Mouse (Mus musculus) cerebellum, adult 8-10 months (tissue): ENCODE measurements around the gene Ikbke.
"Not testable (repeated sequence)": the region's sequence is repeated elsewhere in the genome, so short reads cannot be mapped to it uniquely, and the experiment has no call there.

Source experiments
- DNase-seq: peaks from one replicate; pipeline ENCODE4 v3.0.0; 2022

The Ikbke gene

GRCm38 (mm10) chr1:131279456-131279776, at the start of gene Ikbke:
TSS of gene Ikbke (minus strand) at chr1:131279606.
- DNase-seq, result no peak

DNA sequence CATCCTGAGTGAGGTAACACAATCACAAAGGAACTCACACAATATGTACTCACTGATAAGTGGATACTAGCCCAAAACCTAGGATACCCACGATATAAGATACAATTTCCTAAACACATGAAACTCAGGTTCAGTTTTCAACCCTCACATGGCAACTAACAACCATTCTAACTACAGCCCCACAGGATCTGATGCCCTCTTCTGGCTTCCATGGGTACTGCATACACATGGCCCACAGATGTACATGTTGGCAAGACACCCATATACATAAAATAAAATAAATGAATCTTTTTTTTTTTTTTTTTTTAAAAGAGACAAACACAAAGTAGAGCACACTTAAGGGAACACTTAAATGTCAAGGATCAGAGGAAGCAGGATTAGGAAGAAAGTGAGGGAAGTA, 49.7 kb upstream of the Ikbke start:
- not testable (repeated sequence) for DNase-seq

DNA sequence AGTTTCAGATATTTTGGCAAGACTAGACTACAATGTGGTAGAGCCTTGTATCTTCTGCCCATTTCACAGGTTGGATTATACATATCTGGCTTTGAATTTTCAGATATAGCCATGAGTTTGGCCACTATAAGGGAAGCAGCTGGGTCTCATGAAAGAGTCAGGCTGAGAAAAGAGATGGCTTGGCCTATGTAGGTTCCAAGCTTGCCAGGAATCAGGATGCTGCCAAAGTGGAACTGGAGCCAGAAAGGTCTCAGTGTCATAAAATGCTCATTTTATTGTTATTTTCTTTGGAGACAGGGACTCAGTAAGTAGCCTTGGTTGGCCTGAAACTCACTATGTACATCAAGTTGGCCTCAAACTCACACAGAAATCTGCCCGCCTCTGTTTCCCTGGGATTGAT, 47.8 kb upstream of the Ikbke start:
- DNase-seq, result peak; percentile 55

- DNase-seq, result no peak
Measured at GRCm38 (mm10) chr1:131324816-131325463, 45.5 kb upstream of the Ikbke start.

DNA sequence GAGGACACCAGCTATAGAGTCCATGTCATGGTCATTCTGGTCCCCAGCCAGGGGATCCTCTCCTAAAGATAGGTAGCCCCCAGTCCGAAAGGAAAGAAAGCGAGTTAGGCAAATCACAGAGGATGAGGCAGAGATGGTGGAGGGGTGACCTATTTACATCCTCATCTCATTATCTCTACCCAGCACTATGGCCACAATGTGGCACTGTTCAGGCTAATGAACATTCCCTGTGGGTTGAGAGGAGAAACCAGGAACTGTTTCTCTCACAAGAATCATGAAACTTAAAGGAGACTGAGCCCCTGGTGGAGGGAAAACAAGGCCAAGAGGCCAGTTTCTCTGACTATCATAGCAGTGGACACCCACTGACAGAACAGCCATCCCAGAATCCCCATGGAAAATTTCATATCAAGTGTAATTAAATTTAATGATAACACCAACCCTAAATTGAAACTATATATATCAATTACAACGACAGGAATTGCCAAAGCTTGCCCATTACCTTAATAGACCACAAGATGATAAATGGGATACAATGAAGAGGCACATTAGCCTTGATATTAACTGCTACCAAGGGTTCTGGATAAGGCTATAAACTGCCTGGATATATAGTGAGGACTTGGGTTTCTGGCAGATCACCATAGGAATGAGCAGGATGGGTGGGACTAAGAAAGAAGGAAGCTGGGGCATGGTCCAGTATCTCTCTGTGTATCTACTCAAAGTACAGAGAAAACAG, 40.4 kb upstream of the Ikbke start:
- no peak for DNase-seq

DNA sequence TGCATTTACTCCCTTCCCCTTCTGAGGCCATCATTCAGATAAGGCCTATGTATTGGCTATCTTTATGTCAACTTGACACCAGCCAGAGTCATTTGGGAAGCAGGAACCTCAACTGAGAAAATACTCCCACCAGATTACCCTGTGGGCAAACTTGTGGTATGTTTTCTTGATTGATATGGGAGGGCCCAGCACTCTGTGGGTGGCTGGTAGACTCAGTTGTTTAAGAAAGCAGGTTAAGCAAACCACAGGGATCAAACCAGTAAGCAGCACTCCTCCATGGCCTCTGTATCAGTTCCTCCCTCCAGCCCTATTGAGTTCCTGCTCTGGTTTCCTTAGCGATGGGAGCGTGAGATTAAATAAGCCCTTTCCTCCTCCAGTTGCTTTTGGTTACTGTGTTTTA, 39.0 kb upstream of the Ikbke start:
- no peak for DNase-seq

- DNase-seq, result no peak
Measured at GRCm38 (mm10) chr1:131317625-131318024, 38.2 kb upstream of the Ikbke start.

GRCm38 (mm10) chr1:131311284-131311683, 31.9 kb upstream of the Ikbke start:
- peak; percentile 27 for DNase-seq

GRCm38 (mm10) chr1:131310237-131310818, 30.9 kb upstream of the Ikbke start:
- peak; percentile 95 for DNase-seq

- DNase-seq, result no peak
Measured at GRCm38 (mm10) chr1:131300750-131301149, 21.3 kb upstream of the Ikbke start.

DNA sequence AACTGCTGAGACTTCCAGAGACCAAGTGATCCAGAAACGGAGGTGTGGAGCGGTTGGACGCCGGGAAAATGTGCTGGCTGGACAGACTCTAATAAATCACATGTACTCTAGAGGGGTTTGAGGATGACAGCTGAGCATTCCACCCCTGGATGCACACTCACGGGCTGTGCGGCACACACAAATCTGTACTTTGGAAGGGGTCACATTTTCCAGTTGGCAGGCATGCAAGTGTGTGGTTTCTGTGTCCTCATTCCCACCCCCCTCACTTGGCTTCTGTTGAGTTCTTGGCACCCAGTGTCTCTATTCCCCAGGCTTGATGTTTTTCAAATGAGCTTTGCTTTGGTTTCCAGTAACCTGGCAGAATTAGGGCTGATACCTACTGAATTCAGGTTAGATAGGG, 20.4 kb upstream of the Ikbke start:
- DNase-seq, result no peak

DNA sequence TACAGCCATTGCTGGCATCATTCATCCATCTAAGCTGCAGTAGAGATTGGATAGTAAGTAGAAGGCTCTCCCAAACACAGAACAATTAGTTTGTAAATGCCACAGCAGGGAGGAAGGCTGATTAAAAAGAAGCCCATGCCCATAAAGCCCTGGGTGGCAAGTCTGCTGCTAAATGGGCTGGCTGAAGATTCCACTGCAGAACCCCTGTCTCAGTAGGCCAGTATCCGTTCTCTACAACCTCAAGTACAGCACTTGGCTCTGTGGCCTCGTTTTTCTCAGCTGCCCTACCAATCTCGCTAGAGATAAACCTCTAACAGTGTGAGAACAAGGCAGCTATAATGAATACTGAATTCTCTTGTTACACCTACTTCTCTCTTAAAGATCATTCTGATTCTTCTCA, 19.8 kb upstream of the Ikbke start:
- no peak for DNase-seq

- DNase-seq, result no peak
Measured at GRCm38 (mm10) chr1:131298171-131298570, 18.8 kb upstream of the Ikbke start.

- DNase-seq, result no peak
Measured at GRCm38 (mm10) chr1:131296726-131297125, 17.3 kb upstream of the Ikbke start.

DNA sequence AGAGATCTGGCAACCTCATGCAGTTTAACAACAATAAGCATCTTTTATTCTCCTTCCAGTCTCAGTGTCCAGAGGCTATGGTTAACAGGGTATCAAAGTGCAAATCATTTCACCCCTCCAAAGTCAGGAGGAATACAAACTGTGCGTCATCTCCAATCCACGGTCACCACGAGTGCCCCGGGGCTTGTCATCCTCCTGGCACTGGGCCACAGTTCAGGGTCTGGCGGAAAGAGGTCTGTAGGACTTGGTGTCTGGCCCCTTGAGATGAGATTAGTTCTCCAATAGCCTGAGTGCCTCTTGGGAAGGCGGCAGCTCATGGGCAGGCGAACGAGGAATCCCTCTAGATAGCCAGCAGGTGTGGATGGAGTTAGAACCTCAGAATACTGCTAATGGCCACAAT, 15.8 kb upstream of the Ikbke start:
- DNase-seq, result no peak

GRCm38 (mm10) chr1:131293922-131294250, 14.5 kb upstream of the Ikbke start:
- no peak for DNase-seq

GRCm38 (mm10) chr1:131293221-131293921, 14.0 kb upstream of the Ikbke start:
- DNase-seq, result no peak

DNA sequence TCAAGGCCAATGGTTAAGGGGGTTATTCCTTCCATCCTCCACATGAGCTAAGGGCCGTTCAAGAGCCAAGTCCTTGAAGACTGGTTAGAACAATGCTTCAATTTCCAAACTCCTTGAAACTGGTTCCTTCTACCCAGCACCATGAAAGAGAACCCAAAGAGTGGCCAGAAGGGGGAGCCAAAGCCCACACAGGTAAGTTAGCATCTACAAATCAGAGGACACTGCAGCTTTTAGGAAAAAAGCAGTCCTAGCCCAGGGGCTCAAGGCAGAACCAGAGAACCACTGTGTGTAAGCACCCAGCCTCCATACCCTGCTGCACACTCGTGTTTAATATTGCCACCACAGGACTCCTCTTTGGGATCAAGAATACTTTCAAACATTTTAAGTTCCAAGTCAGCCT, 11.2 kb upstream of the Ikbke start:
- DNase-seq, result peak; percentile 82

- DNase-seq, result no peak
Measured at GRCm38 (mm10) chr1:131288938-131289337, 9.5 kb upstream of the Ikbke start.

DNA sequence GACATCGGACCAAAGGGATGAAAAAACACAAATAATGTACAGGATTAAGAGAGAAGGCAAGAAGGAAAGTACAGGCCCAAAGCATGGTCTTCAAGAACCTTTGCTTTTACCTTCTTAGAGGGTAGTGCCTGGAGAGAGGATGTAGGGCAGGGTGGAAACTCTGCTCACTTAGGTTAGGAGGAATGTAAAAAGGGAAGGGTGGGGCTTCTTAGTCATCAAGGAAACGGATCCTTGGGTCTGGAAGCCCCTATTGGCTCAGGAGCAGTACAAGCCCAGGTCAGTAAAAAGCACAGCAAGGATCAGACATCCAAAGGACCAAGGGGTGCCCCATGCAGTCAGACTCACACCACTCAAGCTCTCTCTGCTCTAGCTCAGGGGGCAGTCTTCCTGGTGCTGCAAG, 7.9 kb upstream of the Ikbke start:
- no peak for DNase-seq

GRCm38 (mm10) chr1:131286803-131287202, 7.4 kb upstream of the Ikbke start:
- no peak for DNase-seq

- no peak for DNase-seq
Measured at GRCm38 (mm10) chr1:131284616-131285015, 5.2 kb upstream of the Ikbke start.

- DNase-seq, result no peak
Measured at GRCm38 (mm10) chr1:131284167-131284566, 4.8 kb upstream of the Ikbke start.

DNA sequence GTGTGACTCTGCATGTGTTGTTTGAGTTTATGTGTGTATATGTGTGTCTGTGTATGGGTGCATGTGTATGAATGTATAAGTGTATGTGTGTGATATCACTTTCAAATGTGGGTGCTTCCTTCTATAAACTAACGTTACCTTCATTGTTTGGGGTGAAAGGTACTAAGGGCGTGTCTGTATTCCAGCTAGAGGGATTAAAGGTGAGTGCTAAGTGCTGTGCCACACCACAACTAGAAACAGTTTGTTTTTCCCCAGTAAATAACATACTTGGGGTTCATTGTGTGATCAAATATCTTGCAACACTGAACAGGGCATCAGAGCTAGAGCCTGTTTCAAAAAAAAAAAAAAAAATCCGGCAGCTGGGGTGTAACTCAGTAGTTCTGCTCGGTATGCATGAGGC, 2.3 kb upstream of the Ikbke start:
- no peak for DNase-seq
